Mouse (Mus musculus): ENCODE data around the gene 9530003J23Rik. TPM values are rescaled to one million over a fixed set of nuclear protein-coding genes. Genes with fewer than 3 reads are reported as not detected.
"Not testable (repeated sequence)": the region's sequence is repeated elsewhere in the genome, so short reads cannot be mapped to it uniquely, and the experiment has no call there.

9530003J23Rik gene
- total RNA-seq, 1 experiment from 2014 or later = not detected

DNA sequence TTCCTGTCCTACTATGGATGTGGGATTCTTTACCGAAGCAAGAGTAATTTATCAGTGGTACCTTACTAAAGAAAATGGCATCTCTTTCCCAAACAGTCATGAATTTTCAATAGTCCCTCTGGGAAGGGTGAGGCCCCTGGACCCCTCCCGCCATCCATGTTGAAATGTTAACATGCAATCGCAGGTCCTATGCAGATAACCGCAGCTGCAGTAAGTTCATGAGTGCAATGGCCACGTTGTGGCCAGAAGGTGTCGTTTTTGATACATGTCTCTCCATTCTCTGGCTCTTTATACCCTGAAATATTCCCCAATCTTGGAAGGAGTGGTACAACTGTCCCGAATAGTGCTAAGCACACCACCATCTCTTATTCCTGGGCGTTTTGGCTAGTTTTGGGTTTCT lies 13.4 kb downstream of the 9530003J23Rik start:
- no peak for DNase-seq

DNA sequence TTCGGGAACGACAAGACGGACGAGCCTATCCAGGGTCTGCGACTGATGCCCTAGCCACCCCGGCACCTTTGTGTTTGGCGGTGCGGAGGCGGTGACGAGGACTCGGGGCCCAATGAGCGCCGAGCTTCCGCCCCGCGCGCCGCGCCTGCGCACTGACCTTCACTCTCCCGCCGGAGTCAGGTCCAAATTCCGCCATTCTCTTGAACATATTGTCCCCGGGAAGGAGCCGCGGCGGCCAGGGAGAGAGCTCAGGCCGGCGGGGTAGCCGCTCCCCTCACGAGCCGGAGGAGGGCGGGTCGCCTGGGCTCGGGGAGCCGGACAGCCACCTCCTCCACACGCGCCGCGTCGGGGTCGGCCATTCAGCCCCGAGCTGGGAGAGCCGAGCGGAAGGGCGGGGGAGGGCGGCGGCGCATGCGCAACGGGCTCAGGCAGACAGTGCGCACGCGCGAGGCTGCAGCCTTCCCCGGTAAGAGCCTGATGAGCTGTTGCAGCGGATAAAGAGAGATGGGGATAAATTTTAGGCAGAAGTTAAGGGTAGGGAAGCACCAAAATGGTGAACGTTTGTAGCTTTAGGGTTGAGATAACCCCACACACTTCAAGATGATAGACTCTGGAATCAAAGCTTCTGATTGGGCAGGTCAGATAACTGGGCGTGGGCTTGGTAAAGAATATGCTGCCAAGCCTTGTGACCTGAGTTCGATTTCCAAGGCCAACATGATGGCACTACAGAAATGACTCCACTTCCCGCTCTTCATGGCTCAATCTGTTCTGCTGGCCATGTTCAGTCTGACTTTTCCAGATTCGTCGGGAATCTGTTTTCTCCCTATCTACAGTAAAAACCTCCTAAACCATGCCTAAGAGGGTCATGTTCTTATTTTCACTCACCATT lies 14.2 kb downstream of the 9530003J23Rik start, which contains the start of gene Yeats4:
Gene Yeats4 (minus strand): TSS at position 406 of the 889 bp plus-strand sequence.
- DNase-seq = peak; percentile 95

DNA sequence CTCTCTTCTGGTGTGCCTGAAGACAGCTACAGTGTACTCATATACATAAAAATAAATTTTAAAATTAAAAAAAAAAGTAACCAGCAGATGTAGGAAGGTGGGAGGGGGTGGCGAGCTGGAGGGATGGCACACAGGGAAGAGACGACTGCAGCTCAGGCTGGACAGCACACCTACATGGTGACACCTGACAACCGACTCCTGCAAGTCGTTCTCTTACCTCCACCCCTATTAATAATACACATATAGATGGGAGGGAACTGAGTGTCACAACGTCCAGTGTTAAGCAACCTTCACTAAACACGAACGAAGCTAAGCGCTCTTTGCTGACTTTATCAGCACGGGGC lies 14.8 kb downstream of the 9530003J23Rik start:
- DNase-seq = no peak

DNA sequence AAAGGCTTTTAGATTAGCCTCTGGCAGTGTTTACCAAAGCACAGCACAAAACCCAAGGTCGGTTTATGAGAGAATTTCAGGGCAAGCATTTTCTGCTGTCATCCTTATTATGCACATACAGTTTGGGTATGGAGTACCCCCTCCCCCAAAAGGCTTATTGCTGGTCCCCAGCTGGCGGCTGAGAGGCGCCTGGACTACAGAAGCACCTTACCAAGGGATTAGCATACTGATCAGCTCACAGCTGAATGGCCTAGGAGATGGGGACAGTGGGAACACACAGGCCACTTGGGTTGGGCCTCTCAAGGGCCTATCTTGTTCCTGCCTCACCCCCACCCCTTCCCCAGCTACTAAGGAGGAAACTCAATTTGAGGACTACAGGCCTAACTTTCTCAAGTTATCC lies 15.7 kb downstream of the 9530003J23Rik start:
- no peak for DNase-seq

GRCm38 (mm10) chr10:117218351-117218750 lies 20.2 kb downstream of the 9530003J23Rik start:
- DNase-seq = no peak

- DNase-seq = peak; percentile 38
Measured at GRCm38 (mm10) chr10:117217246-117217840, 21.2 kb downstream of the 9530003J23Rik start.

GRCm38 (mm10) chr10:117216793-117217192 lies 21.7 kb downstream of the 9530003J23Rik start:
- DNase-seq = peak; percentile 48

- no peak for DNase-seq
Measured at GRCm38 (mm10) chr10:117216132-117216495, 22.4 kb downstream of the 9530003J23Rik start.

- no peak for DNase-seq
Measured at GRCm38 (mm10) chr10:117215409-117216131, 22.9 kb downstream of the 9530003J23Rik start.

GRCm38 (mm10) chr10:117211023-117211422 lies 27.5 kb downstream of the 9530003J23Rik start:
- DNase-seq = no peak

- DNase-seq = no peak
Measured at GRCm38 (mm10) chr10:117209469-117209938, 29.0 kb downstream of the 9530003J23Rik start.

DNA sequence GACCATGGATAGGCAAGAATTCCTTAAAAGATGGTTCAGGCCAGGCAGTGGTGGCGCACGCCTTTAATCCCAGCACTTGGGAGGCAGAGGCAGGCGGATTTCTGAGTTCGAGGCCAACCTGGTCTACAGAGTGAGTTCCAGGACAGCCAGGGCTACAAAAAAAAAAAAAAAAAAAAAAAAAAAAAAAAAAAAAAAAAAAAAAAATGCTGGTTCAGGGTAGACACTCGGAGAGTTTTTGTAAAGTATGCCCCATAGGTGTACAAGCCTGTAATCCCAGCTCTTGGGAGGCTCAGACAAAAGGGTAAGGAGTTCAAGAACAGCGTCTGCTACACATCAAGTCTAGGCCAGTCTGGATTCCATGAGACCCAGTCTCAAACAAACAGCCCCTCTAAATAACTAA lies 29.7 kb downstream of the 9530003J23Rik start:
- DNase-seq = not testable (repeated sequence)

DNA sequence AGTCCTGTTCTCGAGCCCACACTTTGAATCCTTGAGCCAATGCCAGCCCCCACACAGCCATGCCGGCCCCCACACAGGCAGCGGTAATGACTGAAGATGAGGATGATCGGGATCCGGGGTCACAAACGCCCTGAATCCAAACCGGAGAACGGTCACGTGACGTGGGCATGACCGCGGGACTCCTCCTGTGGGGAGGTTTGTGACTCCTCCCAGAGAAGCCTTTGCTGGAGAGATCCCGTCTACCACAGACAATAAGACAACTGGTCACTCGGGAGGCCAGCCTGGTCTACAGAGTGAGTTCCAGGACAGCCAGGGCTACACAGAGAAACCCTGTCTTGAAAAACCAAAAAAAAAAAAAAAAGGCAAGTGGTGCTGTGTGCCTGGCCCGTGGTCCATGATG lies 30.3 kb downstream of the 9530003J23Rik start:
- no peak for DNase-seq

GRCm38 (mm10) chr10:117206070-117206469 lies 32.4 kb downstream of the 9530003J23Rik start:
- DNase-seq = no peak

- no peak for DNase-seq
Measured at GRCm38 (mm10) chr10:117203558-117203981, 34.9 kb downstream of the 9530003J23Rik start.

- no peak for DNase-seq
Measured at GRCm38 (mm10) chr10:117202981-117203557, 35.4 kb downstream of the 9530003J23Rik start.

DNA sequence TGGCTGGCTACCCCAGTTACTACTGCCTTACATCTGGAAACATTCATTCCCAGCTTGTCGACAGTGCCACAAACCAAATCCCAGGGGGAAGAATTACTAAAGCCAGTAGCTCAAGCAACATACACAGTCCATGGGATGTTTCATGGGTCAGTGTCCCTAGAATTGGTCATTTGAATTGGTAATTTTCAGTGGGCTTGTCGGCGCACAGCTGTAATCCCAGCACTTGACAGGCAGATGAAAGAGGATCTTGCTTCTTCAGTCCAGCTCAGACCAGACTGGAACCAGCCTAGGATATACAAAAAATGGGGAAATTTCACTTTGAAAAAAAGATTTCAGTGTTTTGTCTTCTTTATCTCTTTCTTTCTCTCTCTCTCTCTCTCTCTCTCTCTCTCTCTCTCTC lies 38.8 kb downstream of the 9530003J23Rik start:
- DNase-seq = no peak

DNA sequence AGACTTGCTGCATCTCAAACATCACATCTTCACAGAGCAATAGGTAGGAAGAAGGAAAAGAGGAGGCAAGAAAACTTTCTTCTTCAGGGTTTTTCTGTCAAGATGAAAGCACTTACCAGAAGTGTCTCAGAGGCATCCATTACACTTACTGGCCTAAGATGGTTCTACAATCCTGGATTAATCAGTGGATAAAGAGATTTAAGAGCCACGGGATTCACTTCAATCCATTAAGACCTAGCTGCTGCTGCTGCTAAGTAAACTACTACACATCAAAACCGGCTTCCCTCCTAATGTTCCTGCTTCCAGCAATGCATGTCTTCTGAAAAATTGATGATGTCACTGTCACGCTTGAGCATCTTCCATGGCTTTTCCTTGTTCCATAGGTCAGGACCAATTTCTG lies 41.8 kb downstream of the 9530003J23Rik start:
- no peak for DNase-seq

DNA sequence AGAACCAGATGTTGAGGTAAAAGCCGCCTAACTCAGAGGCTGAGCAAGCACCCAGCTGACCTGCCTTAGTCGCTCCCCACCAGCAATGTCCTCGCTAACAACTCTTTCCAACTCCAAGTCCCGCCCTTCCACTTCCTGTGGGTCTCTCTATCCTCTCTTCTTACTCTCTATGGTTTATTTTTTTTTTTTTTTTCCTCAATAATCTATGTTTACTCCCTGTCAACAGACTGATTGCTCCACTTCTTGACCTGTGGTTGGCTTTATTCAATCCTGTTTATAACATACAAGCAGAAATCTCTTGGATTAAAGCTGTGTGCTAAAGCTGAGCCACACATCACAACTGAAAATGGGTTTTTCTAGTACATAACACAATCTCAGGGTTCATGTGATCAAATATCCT lies 42.8 kb downstream of the 9530003J23Rik start:
- no peak for DNase-seq

- DNase-seq = no peak
Measured at GRCm38 (mm10) chr10:117195005-117195404, 43.5 kb downstream of the 9530003J23Rik start.

- no peak for DNase-seq
Measured at GRCm38 (mm10) chr10:117193364-117193763, 45.1 kb downstream of the 9530003J23Rik start.

- no peak for DNase-seq
Measured at GRCm38 (mm10) chr10:117185399-117186089, 53.0 kb downstream of the 9530003J23Rik start.

Data from adrenal gland, postnatal 25 days (tissue).